Mouse (Mus musculus) heart, adult 2 months (tissue): ENCODE measurements at regions not wholly inside any gene's neighbourhood (a gene's known extent, or its start where the extent isn't known, plus 50 kb on each side); places are given as distances from the start of the nearest gene placed in this dataset.

Source experiments
- DNase-seq, 2 experiments: peaks; one replicate each; pipeline ENCODE4 v3.0.0; 2021
- H3K27ac ChIP-seq: fragments of 200-600 bp; 2 replicates; pipeline ENCODE4 v1.8.1; 2022
- H3K27me3 ChIP-seq: fragments of 200-500 bp; 2 replicates; pipeline ENCODE4 v1.6.1; 2012; ENCODE audit warnings: mild to moderate bottlenecking, low read length, inconsistent platforms, mixed read lengths; ENCODE audit not compliant: control insufficient read depth, insufficient read depth
- H3K36me3 ChIP-seq: fragments of 200-500 bp; 2 replicates; pipeline ENCODE4 v1.6.1; 2012; ENCODE audit warnings: low read length, inconsistent platforms; ENCODE audit not compliant: control insufficient read depth, insufficient read depth
- H3K4me1 ChIP-seq: fragments of 200-500 bp; 2 replicates; pipeline ENCODE4 v1.6.1; 2011; ENCODE audit warnings: low read length; ENCODE audit not compliant: control insufficient read depth, insufficient read depth
- H3K4me3 ChIP-seq: fragments of 200-600 bp; 2 replicates; pipeline ENCODE4 v1.8.1; 2022
- H3K79me2 ChIP-seq: fragments of 200-500 bp; replicated peaks from 2 replicates; pipeline ENCODE4 v1.6.1; 2012; ENCODE audit warnings: mild to moderate bottlenecking, inconsistent platforms, low read length, moderate library complexity, mixed read lengths; ENCODE audit not compliant: control insufficient read depth, insufficient read depth
- H3K9ac ChIP-seq: fragments of 200-500 bp; 2 replicates; pipeline ENCODE4 v1.6.1; 2012; ENCODE audit warnings: low read depth, mild to moderate bottlenecking, control low read depth, inconsistent platforms, low read length, mixed read lengths
- CTCF ChIP-seq: fragments of 200-600 bp; IDR thresholded peaks from 2 replicates; pipeline ENCODE4 v1.8.1; 2022; ENCODE audit warnings: antibody characterized with exemption, mild to moderate bottlenecking, moderate library complexity
- EP300 ChIP-seq: fragments of 200-500 bp; IDR thresholded peaks from 2 replicates; pipeline ENCODE4 v1.6.1; 2011; ENCODE audit warnings: low read depth, low read length, control low read depth; ENCODE audit not compliant: insufficient read depth
- POLR2A ChIP-seq: fragments of 200-500 bp; IDR thresholded peaks from 2 replicates; pipeline ENCODE4 v1.6.1; 2011; ENCODE audit warnings: mild to moderate bottlenecking, low read depth, low read length, control low read depth; ENCODE audit not compliant: insufficient read depth
- WGBS: fragments of 180-500 bp; shearing (Covaris S2); methylation state at CpG from one replicate; pipeline ENCODE4 v1.1.7; 2018; 5-methylcytosine and 5-hydroxymethylcytosine counted together
- intact Hi-C: fragments of 180-260 bp; cut with DNase I; formaldehyde crosslinking; loops from one replicate; pipeline ENCODE4 v1.15.1; 2025

DNA sequence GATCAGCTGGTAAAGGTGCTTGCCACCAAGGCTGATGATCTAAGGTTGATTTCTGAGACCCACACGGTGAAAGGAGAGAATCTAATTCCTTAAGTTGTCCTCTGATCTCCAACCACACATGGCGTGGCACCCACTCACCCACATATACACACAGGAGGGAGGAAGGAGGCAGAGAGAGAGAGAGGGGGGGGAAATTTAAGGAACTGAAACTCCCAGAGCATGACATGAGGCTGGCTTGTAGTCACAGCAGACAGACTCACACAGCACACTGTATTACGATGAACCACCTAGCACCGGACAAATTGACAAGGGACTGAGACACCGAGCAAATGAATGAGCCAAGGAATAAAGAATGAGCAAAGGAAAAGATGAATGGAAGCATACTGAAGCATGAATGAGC, 246.6 kb downstream of the Ptpru start:
- TF ChIP-seq CTCF (no peak), POLR2A (no peak), EP300 (no peak)
- Histone ChIP-seq H3K4me3 (no peak overlapping the region), H3K36me3 (no peaks in the 10 kb centered on the region), H3K79me2 (no peaks in the 10 kb centered on the region), H3K27me3 (no peaks in the 10 kb centered on the region), H3K4me1 (no peaks in the 10 kb centered on the region), H3K27ac (no peak overlapping the region), H3K9ac (no peak overlapping the region)
- DNase-seq: no peak
- intact Hi-C loops: no loop called here
- 73% methylated on average over 5 of the region's 5 CpGs for WGBS

- Histone ChIP-seq H3K27me3 (no peaks in the 10 kb centered on the region), H3K4me1 (no peaks in the 10 kb centered on the region), H3K4me3 (no peak overlapping the region), H3K36me3 (no peaks in the 10 kb centered on the region), H3K27ac (no peak overlapping the region), H3K79me2 (no peaks in the 10 kb centered on the region), H3K9ac (no peak overlapping the region)
- DNase-seq: no peak
- intact Hi-C loops: no loop called here
- TF ChIP-seq CTCF: no peak
- TF ChIP-seq EP300: no peak
- TF ChIP-seq POLR2A: no peak
- WGBS: 85% methylated on average over 10 of the region's 10 CpGs
Measured at GRCm38 (mm10) chr4:131597996-131598395, 240.1 kb downstream of the Ptpru start.

DNA sequence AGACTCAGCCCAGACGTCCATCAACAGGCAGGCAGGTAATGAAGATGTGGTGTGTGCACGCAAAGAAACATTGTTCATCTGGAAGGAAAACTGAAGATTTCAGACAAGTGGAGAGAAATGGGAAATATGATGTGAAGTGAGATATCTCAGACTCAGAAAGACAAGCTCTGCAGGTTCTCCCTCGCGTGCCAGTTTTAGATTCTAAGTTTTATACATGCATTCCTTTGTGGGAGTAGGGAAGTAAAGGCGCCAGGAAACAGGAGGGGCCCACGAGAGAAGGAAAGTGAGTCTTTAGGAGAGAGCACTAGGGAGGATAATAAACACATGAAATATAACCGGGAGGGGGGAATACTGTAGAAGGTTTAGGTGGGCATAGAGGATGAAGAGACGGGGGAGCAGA, 223.7 kb downstream of the Ptpru start:
- no peaks in the 10 kb centered on the region for H3K4me1 ChIP-seq
- DNase-seq: no peak
- no peak overlapping the region for H3K9ac ChIP-seq
- no peaks in the 10 kb centered on the region for H3K36me3 ChIP-seq
- H3K27ac ChIP-seq: no peak overlapping the region
- no peak overlapping the region for H3K4me3 ChIP-seq
- TF ChIP-seq POLR2A: no peak
- TF ChIP-seq EP300: no peak
- TF ChIP-seq CTCF: no peak
- no peaks in the 10 kb centered on the region for H3K79me2 ChIP-seq
- WGBS: 59% methylated on average over 8 of the region's 8 CpGs
- H3K27me3 ChIP-seq: no peaks in the 10 kb centered on the region
- intact Hi-C loops: no loop called here

- H3K4me1 ChIP-seq: no peaks in the 10 kb centered on the region
- no peak for DNase-seq
Measured at GRCm38 (mm10) chr4:131615587-131615986, 222.5 kb downstream of the Ptpru start.

GRCm38 (mm10) chr4:131638105-131638504, 200.0 kb downstream of the Ptpru start:
- intact Hi-C loops: no loop called here
- DNase-seq: no peak
- Histone ChIP-seq H3K4me1 (no peaks in the 10 kb centered on the region), H3K36me3 (no peaks in the 10 kb centered on the region), H3K79me2 (no peaks in the 10 kb centered on the region), H3K27me3 (no peaks in the 10 kb centered on the region; the same call in 1 of the 2 replicates), H3K4me3 (no peak overlapping the region), H3K27ac (no peak overlapping the region), H3K9ac (no peak overlapping the region)
- TF ChIP-seq CTCF (no peak), POLR2A (no peak), EP300 (no peak)
- 68% methylated on average over 5 of the region's 5 CpGs for WGBS

More at GRCm38 (mm10) chr4:131615587-131615986, 222.5 kb downstream of the Ptpru start:
- H3K4me3 ChIP-seq: no peak overlapping the region
- TF ChIP-seq EP300 (no peak), POLR2A (no peak), CTCF (no peak)
- no peaks in the 10 kb centered on the region for H3K79me2 ChIP-seq
- whole genome bisulfite sequencing: 65% methylated on average over 12 of the region's 12 CpGs
- H3K27ac ChIP-seq: no peak overlapping the region
- intact Hi-C loops: no loop called here
- H3K36me3 ChIP-seq: no peaks in the 10 kb centered on the region
- no peaks in the 10 kb centered on the region for H3K27me3 ChIP-seq
- H3K9ac ChIP-seq: no peak overlapping the region

- TF ChIP-seq CTCF (no peak), EP300 (no peak), POLR2A (no peak)
- 59% methylated on average over 8 of the region's 8 CpGs for WGBS
- intact Hi-C loops: no loop called here
Measured at GRCm38 (mm10) chr4:131656034-131656433, 182.1 kb downstream of the Ptpru start.

More at GRCm38 (mm10) chr4:131656034-131656433, 182.1 kb downstream of the Ptpru start:
- no peaks in the 10 kb centered on the region for H3K79me2 ChIP-seq
- H3K4me3 ChIP-seq: no peak overlapping the region
- no peaks in the 10 kb centered on the region for H3K27me3 ChIP-seq
- H3K4me1 ChIP-seq: no peaks in the 10 kb centered on the region
- H3K36me3 ChIP-seq: no peaks in the 10 kb centered on the region
- H3K27ac ChIP-seq: no peak overlapping the region
- no peak for DNase-seq
- H3K9ac ChIP-seq: no peak overlapping the region
